Mouse (Mus musculus) brain, adult 2 months (tissue): ENCODE data around the gene Ddx60.
"Not testable (repeated sequence)": the region's sequence is repeated elsewhere in the genome, so short reads cannot be mapped to it uniquely, and the experiment has no call there.

ENCODE experiments used
- DNase-seq: peaks from one replicate; pipeline ENCODE4 v3.0.0; 2011; ENCODE audit warnings: low read depth, low spot score

Ddx60 gene

DNA sequence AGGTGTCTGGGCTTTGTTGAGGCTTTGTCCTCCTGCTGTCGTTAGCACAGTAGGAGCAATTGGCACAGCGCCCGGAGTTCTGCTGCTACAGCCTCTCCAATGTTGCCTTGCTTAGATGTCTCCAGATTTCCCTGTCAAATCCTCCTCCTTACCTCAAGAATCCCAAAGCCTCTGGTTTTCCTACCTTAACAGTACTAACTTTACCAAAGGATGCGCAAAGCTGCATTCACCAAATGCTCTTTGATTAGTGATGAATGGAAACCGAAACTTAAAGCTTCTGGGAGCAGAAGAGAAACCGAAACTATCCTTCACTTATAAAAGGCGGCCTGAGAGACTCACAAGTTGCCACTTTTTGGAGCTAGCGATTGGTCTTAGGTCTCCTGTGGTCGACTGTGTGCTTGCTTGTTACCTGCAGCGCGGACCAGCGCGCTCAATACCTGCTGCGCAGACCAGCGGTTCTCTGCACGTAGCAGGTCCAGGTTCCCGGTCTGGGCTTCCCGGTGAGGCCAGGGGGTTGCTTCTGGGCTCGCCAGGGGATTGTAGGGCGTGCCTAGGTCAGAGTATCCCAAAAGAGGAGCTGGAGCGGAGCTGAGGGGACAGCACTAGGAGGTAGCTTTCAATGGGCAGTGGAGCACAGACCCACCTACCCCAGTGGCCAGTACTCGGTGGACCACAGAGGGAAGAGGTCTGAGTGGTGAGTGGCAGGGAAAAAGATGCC, at the start of gene Ddx60:
Gene Ddx60, plus strand, starts transcription at position 311 of the 718 bp plus-strand sequence.
- peak; percentile 73 for DNase-seq

DNA sequence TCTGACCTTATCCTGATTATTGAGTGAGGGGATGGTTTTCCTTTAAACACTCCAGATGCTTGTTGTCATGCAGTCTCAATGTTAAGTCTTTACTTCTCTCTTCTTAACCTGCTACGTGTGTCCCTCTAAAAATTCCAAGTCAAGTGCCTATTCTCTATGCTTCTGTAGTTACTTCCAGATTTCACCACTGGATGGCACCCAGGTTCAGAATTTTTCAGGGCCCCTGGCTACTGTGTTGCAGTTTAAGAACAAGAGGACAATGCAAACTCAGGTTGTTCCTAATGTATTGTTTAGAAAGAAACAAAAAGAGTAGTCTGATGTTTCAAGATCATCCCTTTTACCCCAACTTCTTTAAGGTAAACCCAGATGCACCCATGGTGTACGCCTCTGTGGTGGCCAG, 33.8 kb upstream of the Ddx60 start:
- DNase-seq, result peak; percentile 65

- no peak for DNase-seq
Observed at GRCm38 (mm10) chr8:61896742-61897141, 31.1 kb upstream of the Ddx60 start.

- DNase-seq, result no peak
Observed at GRCm38 (mm10) chr8:61897402-61897801, 30.5 kb upstream of the Ddx60 start.

DNA sequence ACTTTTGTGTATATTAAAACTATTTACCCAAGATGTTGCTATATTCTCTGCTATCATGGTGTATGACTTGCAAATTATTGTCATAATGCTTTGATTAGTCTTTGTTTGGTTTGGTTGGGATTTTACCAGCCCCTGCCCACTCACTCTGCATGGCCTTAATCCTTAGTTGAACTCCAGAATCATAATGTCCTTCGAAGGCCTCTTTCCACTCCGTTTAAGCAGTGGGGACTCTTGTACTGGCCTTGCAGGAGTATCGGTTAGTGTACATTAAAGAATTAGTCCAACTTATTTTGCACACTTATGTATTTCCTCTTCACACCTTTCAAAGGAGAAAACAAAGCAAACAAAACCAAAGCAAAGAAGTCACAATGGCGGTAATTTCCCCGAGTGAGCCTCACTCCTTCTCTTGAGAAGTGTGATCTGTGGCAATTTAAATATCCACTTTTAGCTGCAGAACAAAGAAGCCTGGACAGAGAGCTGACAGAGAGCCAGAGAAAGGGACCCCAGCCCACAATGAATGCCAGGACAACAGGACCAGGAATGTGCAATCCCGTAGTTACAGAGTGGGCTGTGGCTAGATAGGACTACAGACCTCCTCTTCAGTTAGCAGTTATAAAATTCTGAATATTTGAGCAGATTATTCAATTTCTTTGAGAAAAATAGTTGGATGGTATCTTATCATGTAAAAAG, 26.7 kb upstream of the Ddx60 start:
- no peak for DNase-seq

GRCm38 (mm10) chr8:61902521-61902920, 25.4 kb upstream of the Ddx60 start, which contains the start of gene Palld:
Palld (minus strand) TSS chr8:61902690.
- DNase-seq, result no peak

DNA sequence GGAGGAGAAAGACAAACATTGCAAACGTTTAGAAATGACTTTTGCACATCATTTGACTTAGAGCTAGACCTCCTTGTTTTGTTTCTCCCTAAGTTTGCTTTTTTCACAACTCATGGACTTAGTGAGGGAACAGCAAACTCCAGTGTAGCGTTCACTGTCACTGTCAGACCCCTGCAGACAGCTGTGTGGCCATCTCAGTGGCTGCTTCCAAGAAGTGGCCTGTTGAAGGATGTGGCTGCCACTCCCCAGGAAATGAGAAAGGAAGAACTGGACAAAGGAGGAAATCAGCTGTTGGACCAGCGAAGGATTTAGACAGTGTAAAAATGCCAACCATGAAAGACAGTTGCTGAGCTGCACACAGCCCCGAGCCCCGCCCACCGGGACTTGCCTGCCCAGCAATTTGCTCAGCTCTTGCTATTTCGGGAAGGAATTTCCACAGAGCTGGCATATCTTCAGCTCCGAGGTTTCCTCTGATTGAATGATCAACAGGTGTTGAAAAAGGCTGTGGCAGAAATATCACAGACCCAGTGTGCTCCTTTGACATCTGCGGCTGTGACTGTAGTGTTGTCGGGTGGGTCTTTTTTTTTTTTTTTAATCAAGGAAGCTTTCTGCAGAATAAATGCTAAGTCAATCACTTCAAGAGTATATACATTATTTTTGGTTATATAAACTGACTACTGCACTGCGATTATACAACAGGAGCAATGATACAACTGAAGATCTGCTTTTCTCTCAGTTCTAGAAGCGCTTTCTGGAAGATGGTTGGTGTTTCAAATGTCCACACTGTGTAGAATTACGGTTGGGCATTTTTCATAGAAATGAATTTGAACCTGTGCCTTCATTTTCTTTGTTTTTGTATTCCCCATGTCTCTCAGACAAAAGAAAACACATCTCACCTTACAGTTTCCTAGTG, 19.3 kb upstream of the Ddx60 start:
- DNase-seq, result peak; percentile 55

DNA sequence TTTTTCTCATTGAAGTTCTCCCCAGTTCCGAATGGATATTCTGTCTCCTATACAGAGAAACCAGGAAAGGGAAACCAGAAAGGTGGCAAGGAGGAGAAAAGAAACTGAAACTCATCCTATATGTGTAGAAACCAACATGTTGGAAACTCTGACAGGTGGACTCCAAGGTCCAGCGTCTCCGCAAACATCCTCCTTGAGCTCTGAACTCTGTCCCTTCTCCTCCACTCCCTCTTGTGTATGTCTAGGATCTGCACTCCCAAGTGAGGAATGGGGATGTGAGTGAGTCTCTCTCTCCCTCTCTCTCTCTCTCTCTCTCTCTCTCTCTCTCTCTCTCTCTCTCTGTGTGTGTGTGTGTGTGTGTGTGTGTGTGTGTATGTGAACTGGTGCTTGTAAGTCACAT, 18.6 kb upstream of the Ddx60 start:
- no peak for DNase-seq

- DNase-seq, result no peak
Observed at GRCm38 (mm10) chr8:61912817-61913216, 15.1 kb upstream of the Ddx60 start.

DNA sequence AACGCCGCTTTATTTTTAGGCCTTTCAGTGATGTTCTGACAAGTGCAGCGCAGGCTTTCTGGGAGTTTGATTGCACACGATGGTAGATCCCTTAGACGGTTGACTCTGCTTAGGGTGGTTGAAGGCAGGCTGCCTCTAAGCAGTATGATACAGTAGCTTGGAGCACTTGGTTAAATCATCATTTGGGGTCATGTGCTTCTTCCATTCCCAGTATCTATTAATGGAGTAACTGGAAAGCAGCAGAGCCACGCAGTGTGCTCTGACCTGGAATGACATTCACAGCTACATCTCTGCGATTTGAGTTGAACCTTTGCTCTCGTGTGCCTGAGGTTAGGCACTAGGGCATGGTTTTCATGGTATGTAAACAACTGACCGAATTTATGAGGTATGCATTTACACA, 13.9 kb upstream of the Ddx60 start:
- DNase-seq, result no peak

DNA sequence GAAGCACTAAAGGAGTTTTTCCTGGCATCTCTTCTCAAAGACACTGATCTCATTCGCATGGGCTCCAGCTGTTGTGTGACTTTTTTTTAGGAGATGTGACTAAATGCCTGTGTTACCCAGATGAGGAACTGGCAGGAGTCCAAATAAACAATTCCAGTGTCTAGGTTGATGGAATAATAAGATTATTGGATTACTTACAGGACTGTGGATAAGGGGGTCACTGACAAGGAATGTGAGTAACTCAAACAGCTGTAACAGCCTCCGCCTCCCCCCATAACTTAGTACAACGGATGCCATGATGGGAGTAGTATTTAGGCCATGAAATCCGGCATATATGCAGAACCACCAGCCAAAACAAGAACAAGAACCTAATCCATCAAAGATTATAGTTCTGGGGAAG, 10.6 kb upstream of the Ddx60 start:
- DNase-seq, result no peak

GRCm38 (mm10) chr8:61919145-61919788, 8.6 kb upstream of the Ddx60 start:
- no peak for DNase-seq

- no peak for DNase-seq
Observed at GRCm38 (mm10) chr8:61920389-61920788, 7.5 kb upstream of the Ddx60 start.

DNA sequence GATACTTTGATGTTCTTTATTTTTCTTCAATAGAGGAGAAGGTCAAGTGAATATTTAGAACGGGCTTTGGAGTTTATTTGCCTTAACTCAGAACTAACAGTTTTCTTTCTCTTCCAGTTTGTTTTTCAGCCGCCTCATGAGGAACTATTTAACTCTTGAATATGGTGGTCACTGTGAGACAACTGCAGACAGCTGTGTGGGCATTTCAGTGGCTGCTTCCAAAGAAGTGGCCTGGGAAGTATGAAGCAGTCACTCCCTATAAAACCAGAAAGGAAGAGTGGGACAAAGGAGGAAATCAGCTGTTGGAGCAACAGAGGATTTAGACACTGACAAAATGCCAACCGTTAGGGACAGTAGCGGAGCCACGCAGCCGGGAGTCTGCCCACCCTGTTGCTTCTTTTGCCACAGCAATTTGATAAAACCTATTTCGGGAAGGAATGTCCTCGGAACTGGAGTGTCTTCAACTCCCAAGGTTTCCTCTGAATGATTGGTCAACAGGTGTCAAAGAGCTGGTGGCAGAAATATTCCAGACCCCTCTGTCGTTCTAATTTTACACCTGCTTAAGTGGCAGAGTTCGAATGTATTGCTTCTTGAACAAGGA, 6.3 kb upstream of the Ddx60 start:
- DNase-seq, result no peak

DNA sequence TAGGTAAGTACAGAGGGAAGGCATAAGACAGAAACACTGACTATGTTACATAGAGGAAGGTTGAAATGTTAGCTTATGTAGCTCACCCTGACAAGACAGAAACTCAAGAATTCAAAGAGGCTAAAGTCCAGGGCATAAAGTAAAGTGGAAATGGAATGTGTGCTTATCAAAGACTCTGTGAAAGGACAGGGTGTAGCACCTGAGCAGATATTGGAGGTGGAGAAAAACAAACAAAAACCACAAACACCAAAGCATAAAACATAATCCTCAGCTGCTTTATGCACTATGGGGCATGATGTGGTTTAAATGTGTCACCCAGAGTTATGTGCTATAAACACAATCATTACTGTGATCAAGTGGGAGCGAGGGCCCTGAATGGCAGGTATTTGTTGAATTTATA, 3.4 kb upstream of the Ddx60 start:
- no peak for DNase-seq

DNA sequence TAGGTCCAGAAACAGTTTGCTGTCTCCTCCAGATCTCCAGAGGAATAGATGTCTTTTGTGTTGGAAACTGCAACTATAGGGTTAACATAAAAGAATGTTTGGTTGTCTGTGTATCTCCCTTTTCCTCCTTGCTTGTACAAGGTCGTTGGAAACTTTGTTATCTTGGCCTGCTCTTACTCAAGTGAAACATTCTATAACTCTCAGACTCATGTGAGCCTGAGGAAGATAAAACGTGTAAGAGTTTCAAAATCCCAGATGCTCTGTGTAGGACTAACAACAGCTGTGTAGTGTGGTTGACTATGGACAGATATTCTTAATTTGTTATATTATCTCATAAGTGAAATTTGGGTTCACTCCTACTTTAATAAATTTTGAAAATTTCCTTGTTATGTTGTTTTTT, 5.4 kb downstream of the Ddx60 start:
- DNase-seq, result no peak

- DNase-seq, result no peak
Observed at GRCm38 (mm10) chr8:61937576-61937975, 9.7 kb downstream of the Ddx60 start.

GRCm38 (mm10) chr8:61964591-61965375, 36.9 kb downstream of the Ddx60 start:
- not testable (repeated sequence) for DNase-seq

DNA sequence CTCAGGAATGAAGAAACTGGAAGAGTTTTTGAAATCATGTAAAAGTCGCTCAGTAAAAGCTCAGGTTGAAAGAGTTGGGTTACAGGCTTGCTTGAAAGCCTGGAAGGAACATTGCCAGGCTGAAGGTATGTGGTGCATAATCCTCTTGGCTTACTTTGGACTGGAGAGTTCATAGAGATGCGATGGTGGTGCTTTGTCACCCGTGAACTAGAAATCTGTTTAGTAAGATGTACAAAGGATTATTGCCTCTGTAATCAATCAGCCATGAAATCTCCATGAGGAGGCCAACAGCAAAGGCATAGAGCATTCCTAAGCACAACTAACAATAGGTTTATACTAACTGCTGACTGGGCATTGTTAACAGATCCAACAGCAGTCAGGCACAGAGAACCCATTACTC, 41.7 kb downstream of the Ddx60 start:
- no peak for DNase-seq

DNA sequence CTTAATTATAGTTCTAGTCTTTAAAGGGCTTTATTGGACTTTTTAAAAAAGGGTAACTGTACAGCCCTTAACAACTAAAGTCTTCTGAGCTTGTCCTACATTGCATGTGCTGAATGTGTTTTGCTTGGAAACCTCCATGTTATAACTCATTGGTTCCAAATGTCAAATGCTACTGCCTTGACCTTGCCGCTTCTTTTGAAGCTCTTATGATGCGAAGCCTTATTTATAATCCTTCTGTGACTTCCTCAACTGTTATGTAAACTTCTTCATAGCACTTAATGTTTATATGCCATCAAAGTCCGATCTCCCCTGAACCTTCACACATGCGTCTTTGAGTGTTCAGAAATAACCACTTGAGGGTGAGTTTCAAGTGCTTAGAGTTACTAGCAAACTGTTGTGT, 57.1 kb downstream of the Ddx60 start:
- DNase-seq, result no peak
